Mouse (Mus musculus): ENCODE results near the gene Lias.

Gene Lias

DNA sequence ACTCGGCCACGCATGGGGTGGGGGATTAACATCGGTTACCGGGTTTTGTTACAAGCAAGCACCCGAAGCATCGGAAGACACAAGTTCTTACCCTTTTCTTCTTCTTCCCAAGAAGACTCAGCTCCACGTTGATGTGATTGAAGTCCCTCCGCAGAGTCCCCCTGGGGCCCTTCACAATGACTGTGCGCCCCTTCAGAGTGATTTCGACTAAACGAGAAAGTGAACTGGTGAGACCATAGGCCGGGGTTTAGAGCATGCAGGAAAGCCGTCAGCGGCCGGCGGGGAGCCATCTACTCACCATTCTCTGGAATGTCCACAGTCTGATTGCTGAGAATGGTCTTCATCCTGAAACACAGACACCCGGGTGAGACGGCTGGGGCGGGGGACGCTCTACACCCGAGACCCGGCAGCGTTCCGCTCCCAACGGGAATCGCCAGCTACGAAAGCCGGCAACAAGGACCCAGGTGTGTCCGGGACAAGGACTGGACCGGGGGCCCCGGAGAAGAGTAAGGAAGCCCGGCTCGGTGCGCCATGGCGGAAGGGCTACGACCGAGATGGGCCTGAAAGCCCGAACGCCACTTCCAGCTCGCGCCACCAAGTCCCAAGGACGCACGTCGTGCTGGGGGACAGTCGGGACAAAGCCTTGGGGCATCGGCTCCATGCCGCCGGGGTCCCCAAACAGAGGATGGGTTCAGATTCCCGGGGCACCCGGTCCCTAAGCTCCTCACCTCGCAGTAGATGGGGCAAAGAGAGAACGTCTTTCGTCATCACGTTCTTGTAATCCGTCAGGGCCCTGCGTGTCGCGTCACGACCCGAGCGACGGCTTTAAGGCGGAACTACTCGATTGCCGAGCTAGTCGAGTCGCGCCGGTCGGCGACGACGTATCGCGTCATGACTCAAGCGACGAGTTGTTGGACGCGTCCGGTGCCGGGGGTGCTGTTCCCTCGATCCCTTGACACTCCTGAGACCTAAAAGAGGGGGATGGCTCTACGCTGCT is at the start of gene Lias, which contains the start of gene Rpl9:
TSS of gene Lias (plus strand) at position 850 of the 997 bp plus-strand sequence.
TSS of gene Rpl9 (minus strand) at position 797 of the 997 bp plus-strand sequence.
- in situ Hi-C loops (cut with MboI; ENCODE audit: low pct_unique_long_range_greater_than_20kb in 1 of 2, low sequenced_read_pairs in 2 of 2, unreplicated experiment in 1 of 2): no loop called here

DNA sequence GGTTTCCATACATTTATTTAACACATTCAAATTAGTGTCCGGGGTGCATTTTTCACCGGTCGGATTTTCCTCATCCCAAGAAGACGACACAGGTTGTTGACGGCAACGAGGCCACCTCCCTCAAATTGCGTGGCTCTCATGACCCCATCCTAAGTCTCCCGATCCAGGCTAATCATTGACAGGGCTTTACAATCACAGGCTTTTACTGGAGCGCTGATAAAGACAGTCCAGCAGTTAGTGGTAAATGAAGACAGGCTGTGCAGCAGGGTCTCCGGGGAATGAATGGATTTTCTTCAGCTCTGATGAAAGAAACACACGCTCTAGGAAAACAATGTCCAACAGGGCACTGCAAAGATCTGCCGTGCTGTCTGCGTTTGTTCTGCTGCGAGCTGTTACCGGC is 43.1 kb upstream of the Lias start, which contains the start of gene Klb:
TSS of gene Klb (plus strand) at position 147 of the 400 bp plus-strand sequence.
- in situ Hi-C loops (cut with MboI; ENCODE audit: low pct_unique_long_range_greater_than_20kb in 1 of 2, low sequenced_read_pairs in 2 of 2, unreplicated experiment in 1 of 2): no loop called here

DNA sequence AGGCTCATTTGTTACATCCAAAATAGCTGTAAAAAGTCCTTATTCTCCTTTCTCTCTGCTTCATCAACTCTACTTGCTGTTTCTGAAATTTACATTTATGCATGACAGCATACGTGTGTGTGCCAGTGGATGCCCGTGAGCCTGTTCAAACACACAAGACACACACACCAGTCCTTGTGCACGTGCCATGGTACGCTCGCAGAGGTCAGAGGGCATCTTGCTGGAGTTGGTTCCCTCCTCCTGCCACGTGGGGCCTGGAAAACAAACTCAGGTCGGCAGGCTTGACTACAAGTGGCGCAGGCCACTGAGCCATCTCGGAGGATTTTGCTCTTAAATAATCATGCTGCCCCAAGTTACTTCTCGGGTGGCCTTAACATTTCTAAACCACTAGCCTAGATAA is 40.8 kb upstream of the Lias start:
- in situ Hi-C loops (cut with MboI; ENCODE audit: low pct_unique_long_range_greater_than_20kb in 1 of 2, low sequenced_read_pairs in 2 of 2, unreplicated experiment in 1 of 2): no loop called here

DNA sequence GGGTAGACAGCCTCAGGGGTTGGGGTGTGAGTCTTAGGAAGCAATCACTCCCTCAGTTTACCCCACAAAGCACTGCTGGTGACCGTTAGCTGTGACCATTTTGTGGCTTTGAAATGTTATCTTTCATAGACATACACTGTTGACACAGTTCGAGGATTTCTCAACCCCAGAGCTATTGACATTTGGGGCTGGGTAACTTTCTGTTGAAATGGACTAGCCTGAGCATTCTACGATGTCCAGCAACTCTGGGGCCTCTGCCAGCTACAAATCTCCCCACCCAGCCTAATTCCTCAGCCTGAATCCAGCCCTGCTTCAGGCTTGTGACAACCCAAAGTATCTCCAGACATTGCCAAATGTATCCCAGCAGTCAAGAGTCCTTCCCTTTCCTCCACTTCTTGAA is 37.2 kb upstream of the Lias start:
- in situ Hi-C loops (cut with MboI; ENCODE audit: low pct_unique_long_range_greater_than_20kb in 1 of 2, low sequenced_read_pairs in 2 of 2, unreplicated experiment in 1 of 2): no loop called here

DNA sequence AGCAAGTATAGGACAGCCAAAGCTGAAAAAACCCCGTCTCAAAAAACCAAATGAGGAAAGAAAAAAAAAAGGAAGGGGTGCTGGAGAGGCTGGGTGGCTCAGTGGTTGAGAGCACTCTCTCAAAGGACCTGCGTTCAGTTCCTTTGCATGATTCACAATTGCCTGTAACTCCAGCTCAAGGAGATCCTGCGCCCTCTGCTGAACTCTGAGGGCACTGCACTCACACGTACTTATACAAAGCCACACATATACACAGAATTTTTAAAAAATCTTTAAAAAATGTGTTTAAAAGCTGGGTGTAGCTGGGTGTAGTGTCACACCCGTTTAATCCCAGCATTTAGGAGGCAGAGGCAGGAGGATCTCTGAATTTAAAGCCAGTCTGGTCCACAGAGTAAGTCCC is 36.3 kb upstream of the Lias start:
- in situ Hi-C loops (cut with MboI; ENCODE audit: low pct_unique_long_range_greater_than_20kb in 1 of 2, low sequenced_read_pairs in 2 of 2, unreplicated experiment in 1 of 2): no loop called here

DNA sequence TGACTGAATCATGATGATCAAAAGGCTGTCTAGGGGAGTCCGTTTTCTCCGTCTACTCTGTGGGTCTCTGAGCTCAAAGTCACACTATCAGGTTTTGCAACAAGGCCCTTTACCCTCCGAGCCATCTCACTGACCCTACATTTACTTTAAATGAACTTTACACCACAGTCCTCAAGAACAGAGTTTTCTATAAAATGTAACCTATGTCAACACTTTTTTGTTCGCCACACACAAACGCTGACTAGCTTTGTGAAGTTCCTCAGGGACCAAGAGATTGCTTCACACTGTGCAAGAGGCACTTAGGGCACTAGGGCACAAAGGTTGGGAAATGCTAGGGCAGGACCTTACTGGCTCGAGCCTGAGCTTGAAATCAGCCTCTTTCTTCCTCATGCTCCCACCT is 34.4 kb upstream of the Lias start:
- in situ Hi-C loops (cut with MboI; ENCODE audit: low pct_unique_long_range_greater_than_20kb in 1 of 2, low sequenced_read_pairs in 2 of 2, unreplicated experiment in 1 of 2): no loop called here

DNA sequence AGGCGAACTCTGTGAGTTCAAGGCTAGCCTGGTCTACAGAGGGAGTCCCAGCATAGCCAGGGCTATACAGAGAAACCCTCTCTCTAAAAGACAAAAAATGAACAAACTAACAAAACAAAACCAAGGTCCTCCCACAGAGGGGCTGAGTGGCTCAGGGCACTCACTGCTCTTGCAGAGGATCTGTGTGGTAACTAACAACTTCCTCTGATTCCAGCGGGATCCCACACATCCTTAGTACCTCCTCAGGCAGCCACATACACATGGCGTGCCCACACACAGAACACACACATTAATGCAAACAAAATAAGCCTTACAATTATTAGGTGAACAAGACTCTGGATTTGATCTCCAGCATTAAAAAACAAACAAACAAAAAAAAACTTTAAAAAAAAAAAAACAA is 33.5 kb upstream of the Lias start:
- in situ Hi-C loops (cut with MboI; ENCODE audit: low pct_unique_long_range_greater_than_20kb in 1 of 2, low sequenced_read_pairs in 2 of 2, unreplicated experiment in 1 of 2): no loop called here

DNA sequence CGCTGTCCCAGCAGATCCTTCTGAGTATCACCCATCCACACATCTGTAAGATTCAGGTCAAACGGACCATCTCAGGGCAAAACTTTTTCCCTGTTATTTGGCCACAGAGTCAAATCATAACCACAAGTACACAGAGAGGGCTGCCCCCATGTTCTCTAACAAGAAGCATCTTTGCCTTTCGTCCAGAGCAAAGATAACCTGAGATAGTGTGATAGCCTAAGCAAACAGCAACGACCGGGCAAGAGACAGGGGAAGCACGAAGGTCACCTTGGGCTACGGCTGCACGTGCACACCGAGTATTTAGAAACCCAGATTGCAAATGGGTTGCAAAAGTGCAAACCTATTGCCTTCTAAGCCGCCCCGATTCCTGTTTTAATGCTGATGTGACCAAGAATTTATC is 23.5 kb upstream of the Lias start:
- in situ Hi-C loops (cut with MboI; ENCODE audit: low pct_unique_long_range_greater_than_20kb in 1 of 2, low sequenced_read_pairs in 2 of 2, unreplicated experiment in 1 of 2): no loop called here

DNA sequence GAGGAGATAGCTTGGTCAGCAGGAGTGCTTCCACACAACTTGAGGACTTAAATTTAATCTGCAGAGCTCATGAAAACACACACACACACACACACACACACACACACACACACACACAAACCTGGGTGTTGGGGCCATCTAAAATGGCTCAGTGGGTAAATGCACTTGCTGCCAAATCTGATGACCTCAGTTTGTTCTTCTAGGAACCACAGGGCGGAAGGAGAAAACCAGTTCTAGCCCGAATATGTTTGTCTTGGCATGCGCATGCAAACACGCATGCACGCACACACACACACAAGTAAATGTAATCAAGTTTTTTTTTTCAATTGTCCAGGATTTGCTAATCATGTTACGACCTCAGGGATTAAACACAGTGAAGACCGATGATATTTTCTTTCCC is 19.7 kb upstream of the Lias start:
- in situ Hi-C loops (cut with MboI; ENCODE audit: low pct_unique_long_range_greater_than_20kb in 1 of 2, low sequenced_read_pairs in 2 of 2, unreplicated experiment in 1 of 2): no loop called here

DNA sequence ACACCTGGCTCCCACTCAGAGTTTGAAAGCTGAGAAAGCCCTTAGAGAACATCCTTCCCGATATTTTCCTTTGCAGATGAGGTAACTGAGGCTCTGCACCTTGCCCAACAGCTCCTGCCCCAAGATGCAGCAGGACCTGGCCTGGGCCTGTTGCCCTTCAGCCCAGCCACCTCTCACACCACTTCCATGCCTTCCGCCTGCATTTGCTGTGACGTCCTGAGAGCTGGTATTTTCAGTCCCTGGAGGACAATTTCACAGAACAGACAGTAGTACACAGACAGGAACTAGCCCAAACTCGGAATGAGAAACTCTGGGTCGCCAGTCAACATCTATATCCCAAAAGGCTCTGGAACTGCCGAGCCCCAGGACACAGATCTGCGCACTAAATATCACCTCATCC is 16.6 kb upstream of the Lias start:
- in situ Hi-C loops (cut with MboI; ENCODE audit: low pct_unique_long_range_greater_than_20kb in 1 of 2, low sequenced_read_pairs in 2 of 2, unreplicated experiment in 1 of 2): no loop called here

DNA sequence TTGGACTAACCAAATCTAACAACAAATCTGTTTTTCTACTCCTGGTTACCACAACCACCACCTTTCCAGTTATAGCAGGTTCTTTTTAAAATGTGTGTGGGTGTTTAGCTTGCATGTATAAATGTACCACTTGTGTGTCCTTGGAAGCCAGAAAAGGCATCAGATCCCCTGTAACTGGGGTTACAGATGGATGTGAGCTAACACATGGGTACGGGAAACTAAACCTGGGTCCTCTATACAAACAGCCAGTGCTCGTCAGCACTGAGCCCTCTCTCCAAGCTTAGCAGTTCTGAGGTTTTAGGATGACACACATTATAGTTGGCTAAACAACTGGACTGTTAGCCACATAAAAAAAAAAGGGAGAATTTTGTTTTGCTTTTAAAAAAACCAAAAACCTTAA is 5.6 kb upstream of the Lias start:
- in situ Hi-C loops (cut with MboI; ENCODE audit: low pct_unique_long_range_greater_than_20kb in 1 of 2, low sequenced_read_pairs in 2 of 2, unreplicated experiment in 1 of 2): no loop called here

DNA sequence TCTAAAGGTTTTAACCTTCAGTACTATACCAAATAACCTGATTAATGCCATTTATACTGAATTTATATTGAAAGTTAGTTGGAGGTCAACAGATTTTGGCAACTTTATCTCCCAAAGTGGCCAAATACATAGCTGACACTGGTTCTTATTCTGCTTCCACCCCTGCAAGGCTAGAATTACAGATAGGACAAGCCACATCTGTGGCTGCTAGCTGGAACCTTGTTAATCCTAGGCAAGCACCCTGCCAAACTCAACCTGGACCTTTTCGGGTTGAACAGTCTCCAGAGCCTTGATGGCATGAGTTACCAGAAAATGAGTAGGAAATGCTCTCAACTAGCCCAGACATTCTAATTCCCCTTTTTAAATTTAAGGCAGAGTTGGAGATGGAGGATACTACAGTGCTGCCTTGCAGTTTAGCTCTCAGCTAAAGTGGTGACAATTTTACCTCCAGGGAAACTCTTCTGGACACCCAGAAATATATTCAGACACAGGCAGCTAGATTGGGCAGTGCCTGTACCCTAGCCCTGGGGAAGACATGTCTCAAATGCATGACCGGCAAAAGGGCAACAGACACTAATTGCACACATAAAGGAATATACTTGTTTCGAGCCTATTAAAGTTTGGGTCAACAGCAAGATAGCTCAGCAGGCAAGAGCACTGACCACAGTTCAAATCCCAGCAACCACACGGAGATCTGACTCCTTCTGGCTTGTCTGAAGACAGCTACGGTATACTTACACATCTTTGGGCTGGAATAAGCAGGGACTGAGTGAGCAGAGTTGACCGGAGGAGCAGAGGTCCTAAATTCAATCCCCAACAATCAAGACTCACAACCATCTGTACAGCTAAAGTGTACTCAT is 4.1 kb upstream of the Lias start:
- in situ Hi-C loops (cut with MboI; ENCODE audit: low pct_unique_long_range_greater_than_20kb in 1 of 2, low sequenced_read_pairs in 2 of 2, unreplicated experiment in 1 of 2): no loop called here

DNA sequence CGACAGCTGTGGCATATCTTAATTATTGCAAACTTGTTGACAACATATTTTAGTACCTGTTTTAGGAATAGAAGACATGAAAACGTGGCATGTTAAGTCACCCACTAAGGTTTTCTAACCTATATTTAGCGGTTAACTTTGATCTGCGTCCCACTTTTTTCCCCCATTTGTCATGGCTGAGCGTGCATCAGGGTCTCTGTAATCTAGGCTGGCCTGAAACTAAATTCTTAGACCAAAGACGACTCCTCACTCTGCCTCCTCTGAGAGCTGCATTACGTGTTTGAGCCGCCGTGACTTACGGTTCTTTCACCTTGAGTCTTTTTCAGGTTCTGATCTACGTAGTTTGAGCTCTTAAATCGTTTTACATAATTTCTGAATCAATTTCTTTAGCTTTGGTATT is 456 bp downstream of the Lias start:
- in situ Hi-C loops (cut with MboI; ENCODE audit: low pct_unique_long_range_greater_than_20kb in 1 of 2, low sequenced_read_pairs in 2 of 2, unreplicated experiment in 1 of 2): no loop called here

DNA sequence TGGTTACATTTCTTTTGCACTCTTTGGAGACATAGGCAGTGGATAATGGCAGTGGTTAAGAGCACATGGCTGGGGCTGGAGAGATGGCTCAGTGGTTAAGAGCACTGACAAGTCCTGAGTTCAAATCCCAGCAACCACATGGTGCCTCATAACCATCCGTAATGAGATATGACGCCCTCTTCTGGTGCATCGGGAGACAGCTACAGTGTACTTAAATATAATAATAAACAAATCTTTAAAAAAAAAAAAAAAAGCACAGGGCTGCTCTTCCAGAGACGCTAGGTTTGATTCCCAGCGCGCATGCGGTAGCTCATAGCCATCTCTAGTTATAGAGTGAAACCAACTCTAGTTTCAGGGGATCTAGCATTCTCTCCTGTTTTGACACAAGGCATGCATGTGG is 3.1 kb downstream of the Lias start:
- in situ Hi-C loops (cut with MboI; ENCODE audit: low pct_unique_long_range_greater_than_20kb in 1 of 2, low sequenced_read_pairs in 2 of 2, unreplicated experiment in 1 of 2): no loop called here

DNA sequence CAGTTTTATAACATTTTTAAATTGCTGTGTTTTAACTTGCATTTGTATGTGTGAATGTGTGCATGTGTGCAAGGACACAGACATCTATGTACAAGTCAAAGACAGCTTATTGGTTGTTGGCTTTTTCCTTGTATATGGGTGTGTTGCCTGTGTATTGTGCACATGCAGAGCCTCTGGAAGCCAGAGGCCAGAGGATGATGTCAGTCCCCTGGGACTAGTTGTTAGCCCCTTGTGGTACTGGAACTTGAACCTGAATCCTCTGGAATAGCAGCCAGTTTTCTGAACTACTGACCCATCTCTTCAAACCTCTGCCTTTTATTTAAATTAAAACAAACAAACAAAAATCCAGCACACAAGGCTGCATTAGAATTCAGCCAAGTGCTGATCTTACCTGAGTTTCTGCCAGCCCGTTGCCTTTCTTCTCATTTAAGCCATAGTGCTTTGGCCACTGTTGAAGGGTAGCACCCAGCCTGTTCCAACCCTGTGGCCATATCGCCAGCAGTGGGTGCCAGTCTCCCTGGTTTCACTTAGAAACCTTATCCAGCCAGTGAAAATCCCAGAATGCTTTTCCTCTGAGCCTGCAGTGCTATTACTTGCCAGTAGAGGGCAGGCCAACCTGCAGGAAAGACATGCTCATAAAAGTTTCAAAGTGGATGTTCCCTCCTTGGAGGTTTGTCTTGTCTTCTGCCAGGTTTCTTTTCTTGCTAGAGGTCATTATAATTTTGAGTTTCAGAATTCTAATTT is 10.1 kb downstream of the Lias start:
- in situ Hi-C loops (cut with MboI; ENCODE audit: low pct_unique_long_range_greater_than_20kb in 1 of 2, low sequenced_read_pairs in 2 of 2, unreplicated experiment in 1 of 2): no loop called here

DNA sequence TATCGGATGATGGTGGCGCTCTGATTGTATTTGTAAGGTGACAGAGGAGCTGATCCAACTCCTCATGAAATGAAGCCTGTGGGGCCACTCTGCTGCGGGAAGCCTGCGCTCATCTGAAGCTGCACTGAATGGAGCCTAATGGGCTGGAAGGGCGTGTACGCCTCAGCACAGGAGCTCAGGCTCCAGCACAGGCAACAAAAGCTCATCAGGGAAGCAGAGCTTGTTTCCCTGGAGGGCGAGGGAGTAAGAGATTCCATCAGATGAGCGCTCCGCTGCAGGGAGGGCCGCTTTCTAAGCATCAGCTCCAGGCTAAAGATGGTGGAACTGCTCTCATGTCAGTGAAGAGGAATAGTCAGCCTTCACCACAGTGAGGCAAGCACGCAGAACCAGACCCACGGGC is 16.7 kb downstream of the Lias start:
- in situ Hi-C loops (cut with MboI; ENCODE audit: low pct_unique_long_range_greater_than_20kb in 1 of 2, low sequenced_read_pairs in 2 of 2, unreplicated experiment in 1 of 2): no loop called here

DNA sequence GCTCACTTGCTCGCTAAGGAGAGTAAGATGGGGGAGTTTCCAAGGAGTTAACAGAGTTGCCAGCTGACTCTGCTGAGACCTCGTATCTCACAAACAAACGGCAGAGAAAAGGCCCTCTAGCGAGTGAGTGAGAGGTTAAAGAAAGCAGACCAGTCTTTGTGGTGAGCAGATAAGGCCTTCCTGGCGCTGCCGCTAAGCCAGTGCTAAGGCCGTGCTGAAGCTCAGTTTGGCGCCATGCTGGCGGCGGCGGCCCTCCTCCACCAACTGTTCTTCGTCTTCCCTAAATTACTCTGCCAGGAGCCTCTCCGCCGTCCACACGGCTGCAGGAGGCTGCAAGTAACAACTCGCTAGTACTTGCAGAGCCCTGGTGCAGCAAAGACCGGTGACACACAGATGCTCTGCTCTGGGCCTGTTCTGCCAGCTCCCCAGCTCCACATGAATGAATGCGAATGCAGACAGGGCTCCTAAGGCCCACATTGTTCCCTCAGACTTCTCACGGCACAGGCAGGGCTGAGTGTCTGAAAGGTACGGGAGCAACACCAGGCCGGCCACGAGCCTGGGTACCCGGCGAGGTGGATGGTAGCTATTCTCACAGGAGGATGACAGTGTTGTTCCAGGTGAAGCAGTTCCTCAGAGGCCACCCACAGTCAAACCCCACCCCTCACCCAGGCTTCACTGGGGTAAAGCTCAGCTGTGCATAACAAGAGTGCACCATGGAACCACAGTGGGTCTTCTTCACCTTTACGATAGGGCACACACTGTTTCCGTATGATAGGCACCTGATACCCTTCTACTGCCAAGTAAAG is 24.6 kb downstream of the Lias start:
- in situ Hi-C loops (cut with MboI; ENCODE audit: low pct_unique_long_range_greater_than_20kb in 1 of 2, low sequenced_read_pairs in 2 of 2, unreplicated experiment in 1 of 2): no loop called here

DNA sequence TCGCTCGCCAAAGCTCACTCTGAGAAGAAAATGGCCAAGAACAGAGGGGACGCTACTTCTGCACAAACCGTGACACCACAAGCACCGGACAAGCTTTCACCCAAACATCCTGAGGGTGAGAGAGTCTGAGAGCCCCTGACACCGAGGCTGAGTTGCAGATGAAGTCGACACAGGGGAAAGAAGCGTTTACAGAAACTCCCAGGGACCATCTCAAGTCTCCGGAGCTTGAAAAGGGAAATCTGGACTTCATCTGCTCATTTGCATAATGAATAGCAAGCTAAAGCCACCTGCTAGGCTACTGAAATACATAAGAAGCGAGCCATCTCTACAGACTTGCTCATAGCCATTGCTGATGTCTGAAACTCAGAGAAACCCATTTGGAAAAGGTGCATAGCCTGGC is 27.8 kb downstream of the Lias start:
- in situ Hi-C loops (cut with MboI; ENCODE audit: low pct_unique_long_range_greater_than_20kb in 1 of 2, low sequenced_read_pairs in 2 of 2, unreplicated experiment in 1 of 2): no loop called here
